In genomic region chr5:125358270-125358608, GRCm38 (mm10) we compare ENCODE assay signal across 1 mouse cellular context.
TF ChIP-seq lines count a peak whose summit lies in the region.

No protein-coding gene starts in this region.

TF ChIP-seq in MEL, 35 proteins besides CTCF, POLR2A, EP300 and RAD21 (continued from another document):
- TF ChIP-seq MEF2A (IDR thresholded peaks at IDR 0.05; ENCODE audit: extremely low read depth, insufficient replicate concordance, low read depth, low read length, poor library complexity, severe bottlenecking) (no peak), TAL1 (IDR thresholded peaks at IDR 0.05; ENCODE audit: low read length) (peak; percentile 76), CHD2 (IDR thresholded peaks at IDR 0.05; ENCODE audit: low read length) (no peak; the same call in 1 of the 2 replicates), SIN3A (IDR thresholded peaks at IDR 0.05; ENCODE audit: low read length) (peak; percentile 87), POLR2AphosphoS2 (IDR thresholded peaks at IDR 0.05; ENCODE audit: low read length) (no peak), UBTF (IDR thresholded peaks at IDR 0.05; ENCODE audit: borderline replicate concordance, insufficient read depth, low read depth, low read length) (no peak), TBP (IDR thresholded peaks at IDR 0.05; ENCODE audit: low read depth, low read length) (peak; percentile 51; the same call in 1 of the 2 replicates), ZMIZ1 (IDR thresholded peaks at IDR 0.05; ENCODE audit: low read depth, low read length) (no peak), MYC (IDR thresholded peaks at IDR 0.05; ENCODE audit: low read depth, low read length) (peak; percentile 85), MAFK (IDR thresholded peaks at IDR 0.05; ENCODE audit: borderline replicate concordance, low read depth, low read length) (peak; percentile 60; the same call in 1 of the 2 replicates), POLR2AphosphoS5 (IDR thresholded peaks at IDR 0.05; ENCODE audit: borderline replicate concordance, low read depth, low read length) (no peak), NELFE (IDR thresholded peaks at IDR 0.05; ENCODE audit: low read depth, low read length) (no peak), KAT2A (conservative IDR thresholded peaks at IDR 0.05; ENCODE audit: low read depth, low read length) (peak; percentile 30; the same call in 1 of the 2 replicates), MXI1 (IDR thresholded peaks at IDR 0.05; ENCODE audit: low read depth, low read length) (peak; percentile 75; the same call in 1 of the 2 replicates), NRF1 (IDR thresholded peaks at IDR 0.05; ENCODE audit: insufficient read depth, low read depth, low read length, poor library complexity, severe bottlenecking) (no peak), USF2 (IDR thresholded peaks at IDR 0.05; ENCODE audit: borderline replicate concordance in 1 of 2, insufficient read depth in 1 of 2, low read depth in 1 of 2, low read length in 2 of 2) (no peak), RCOR1 (IDR thresholded peaks at IDR 0.05; ENCODE audit: low read depth, low read length) (peak; percentile 99), HCFC1 (IDR thresholded peaks at IDR 0.05; ENCODE audit: low read depth, low read length) (no peak; the same call in 1 of the 2 replicates), ELF1 (IDR thresholded peaks at IDR 0.05; ENCODE audit: low read depth, low read length) (peak; percentile 77)
